Mouse (Mus musculus): ENCODE data around the gene Got2.

Gene Got2

DNA sequence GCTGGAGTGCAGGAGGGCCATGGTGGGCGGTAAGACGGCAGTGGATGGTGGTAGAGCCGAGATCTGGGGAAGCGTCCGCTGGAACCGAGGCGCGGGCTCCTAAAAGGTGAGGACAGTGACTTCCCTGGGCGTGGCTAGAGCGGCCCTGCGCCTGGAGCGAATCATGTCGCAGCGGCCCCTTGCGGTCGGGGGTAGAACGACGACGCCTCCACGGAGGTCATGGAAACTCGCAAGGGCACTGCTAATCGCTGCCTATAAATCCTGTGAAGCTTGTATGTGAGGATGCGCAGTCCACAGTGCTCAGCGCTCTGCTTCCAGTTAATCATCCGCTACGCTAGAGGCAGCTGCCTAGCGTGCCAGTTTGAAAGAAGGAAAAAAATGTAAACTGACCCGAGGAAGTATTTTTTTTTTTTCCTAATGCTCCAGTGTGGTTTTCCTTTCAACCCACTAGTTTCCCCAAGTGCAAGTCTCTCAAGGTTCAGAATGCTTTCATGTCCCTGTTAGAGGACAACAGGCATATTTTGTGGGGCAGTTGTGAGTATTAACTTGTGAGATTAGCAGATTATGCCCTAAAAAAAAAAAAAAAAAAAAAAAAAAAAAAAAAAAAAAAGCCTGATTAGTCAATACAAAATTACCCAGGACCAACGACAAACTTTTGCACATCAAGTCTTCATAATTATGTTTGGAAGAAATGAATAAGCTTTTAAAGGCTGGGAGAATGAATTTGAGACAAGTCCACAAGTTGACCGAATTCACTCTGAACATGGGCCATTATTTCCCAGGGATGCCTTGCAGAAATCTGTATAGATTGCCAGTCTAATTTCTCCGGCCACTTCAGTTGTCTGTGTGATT, at the start of gene Got2:
TSS of gene Got2 (minus strand) at position 263 of the 852 bp plus-strand sequence.
- DNase-seq, result peak; percentile 87 to 92

DNA sequence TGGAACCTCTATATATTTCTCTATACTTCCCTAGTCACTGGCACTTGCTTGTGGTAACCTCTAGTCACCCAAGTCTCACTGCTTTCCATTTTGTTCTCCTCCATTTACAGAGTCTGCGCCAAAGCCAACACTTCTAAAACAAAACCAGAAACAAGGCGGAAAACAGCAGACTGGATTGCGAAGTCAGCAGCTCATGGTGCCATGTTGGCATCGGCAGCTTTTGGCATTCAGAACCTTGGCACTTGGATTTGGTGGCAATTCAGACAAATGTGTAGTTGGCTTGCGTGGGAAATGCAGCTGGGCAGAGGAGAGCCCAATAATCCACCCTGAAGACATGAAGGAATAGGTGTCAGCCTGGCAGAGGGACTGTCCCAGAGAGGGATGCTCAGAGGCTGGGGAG, 44.5 kb upstream of the Got2 start:
- DNase-seq, result no peak

DNA sequence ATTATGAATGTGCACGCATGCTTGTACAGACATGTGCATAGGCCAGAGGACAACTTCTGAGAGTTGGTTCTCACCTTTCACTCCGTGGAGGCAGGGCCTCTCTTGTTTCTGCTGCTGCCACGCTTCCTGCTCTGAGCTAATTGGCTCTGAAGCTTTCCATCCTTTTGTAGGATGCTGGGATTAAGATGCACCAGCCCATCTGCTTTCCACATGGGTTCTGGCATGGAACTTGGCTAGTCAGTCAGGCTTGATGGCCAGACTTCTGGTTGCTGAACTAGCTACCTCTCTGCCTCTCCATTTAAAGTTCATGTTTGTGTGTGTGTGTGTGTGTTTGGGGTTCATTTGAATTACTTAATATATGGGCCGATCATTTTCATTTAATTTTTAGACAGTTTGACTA, 41.5 kb upstream of the Got2 start:
- no peak for DNase-seq

DNA sequence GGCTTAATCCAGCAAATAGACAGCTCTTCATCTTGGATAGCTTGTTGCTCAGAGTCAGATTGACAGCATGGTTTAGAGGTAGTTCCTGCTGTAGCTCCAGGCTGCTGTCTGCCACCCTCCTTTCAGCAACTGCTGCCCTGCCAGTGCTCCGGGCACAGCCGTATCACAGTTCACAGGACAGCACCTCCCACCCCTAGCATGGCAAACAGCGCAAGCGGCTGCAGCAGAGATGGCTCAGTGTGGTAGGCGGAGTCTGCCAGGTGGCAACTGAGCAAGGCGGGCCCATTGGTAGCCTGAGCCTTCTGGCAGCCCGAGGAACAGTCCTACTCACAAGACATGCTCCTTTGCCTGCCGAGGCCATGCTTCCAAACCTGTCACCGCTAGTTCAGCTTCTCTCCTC, 27.8 kb upstream of the Got2 start:
- peak; percentile 19 to 48 for DNase-seq

DNA sequence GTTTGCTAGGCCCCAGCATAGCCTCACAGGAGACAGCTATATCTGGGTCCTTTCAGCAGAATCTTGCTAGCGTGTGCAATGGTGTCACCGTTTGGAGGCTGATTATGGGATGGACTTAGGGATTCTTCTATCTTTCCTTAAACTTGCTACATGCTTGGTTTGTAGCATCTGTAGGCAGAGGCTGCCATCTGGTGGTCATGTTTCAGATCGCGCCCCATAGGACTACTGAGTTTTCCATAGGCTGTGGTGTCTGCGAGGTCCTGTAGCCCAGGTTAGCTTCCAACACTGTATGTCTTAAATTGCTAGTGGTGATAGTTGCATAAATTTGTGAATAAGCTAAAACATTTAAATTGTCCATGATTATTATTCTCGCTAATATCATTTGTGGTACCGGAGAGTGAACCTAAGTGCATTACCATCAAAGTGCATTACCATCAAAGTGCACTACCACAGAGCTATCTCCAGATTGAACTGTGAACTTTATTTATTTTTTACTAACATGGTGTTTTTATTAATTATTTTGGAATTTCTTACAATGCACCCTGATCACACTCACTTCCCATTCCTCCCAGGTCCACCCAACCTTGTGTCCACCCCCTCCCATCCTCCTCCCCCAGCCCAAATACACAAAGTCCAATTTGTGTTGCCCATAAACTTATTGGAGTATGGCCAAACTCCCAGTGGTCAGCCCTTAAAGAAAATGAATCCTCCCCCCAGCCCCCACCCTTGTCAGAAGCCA, 26.7 kb upstream of the Got2 start:
- peak; percentile 58 to 84 for DNase-seq

DNA sequence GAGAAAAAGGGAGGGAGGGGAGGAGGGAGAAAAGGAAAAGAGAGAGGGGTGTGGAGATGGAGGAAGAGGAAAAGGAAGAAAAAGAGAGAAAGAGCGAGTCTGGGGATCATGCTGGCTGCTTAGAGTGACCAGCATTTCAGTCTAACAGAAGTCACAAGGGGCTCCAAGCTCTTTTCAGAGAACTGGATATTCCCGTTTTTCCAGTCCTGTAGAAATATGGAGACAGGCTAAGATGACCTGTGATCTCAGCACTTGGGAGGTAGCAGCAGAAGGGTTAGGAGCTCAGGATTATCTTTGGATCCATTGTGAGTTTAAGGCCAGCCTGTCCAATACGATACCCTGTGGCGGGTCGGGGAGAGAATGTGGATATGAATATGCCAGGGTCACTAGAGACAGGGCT, 22.9 kb upstream of the Got2 start:
- no peak for DNase-seq

DNA sequence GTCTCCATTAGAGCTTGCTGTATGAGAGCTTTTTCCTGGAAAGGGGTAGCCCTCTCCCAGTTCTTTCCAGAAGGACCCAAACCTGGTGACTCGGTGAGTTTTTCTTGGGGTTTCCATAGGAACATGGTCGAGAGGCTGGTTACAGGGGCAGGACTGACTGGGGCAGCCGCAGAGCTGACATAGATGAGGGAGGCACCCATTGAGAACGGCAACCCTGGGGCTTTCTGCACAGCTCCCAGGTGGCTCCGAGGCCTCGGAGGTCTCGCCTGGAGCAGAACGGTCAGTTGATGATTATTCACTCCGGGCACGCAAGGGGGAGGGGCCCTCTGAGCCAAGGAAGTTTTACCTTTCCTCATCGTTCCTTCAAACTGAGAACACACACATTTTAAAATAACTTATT, 19.5 kb upstream of the Got2 start:
- no peak for DNase-seq

DNA sequence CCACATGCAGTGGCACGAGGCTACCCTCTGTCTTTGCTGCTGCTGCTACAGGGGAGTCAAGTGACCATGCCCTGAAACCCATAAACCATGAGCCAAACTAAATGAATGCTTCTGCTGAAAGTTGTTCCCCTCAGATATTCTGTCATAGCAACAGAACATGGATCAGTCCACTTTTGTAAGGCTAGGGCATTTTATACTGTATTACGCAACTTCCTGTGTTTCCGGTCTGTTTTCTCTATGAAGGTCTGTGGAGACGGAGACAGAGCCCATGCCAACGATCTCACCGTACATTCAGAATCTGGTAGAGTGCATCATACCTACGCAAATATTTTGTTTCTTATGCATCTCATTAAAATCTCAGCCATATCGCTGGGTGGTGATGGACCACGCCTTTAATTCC, 18.4 kb upstream of the Got2 start:
- no peak for DNase-seq

DNA sequence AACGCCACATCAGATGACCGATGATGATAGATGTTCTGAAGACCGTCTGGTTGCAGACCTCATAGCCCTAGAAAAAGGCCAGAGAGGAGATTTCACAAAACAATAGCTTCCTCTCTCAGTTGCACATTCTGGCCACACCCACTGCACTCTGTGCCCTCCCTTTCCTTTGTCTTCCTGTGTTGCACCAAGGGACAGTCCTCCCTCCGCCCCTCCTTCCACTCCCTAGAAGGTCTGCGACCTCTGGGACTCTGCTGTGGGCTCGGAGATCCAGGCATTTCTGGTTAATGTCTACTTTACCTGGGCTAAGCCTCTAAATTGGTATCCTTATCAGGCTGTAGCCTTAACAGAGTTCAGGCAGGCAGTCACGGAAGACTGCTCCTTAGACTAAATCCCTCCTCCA, 13.5 kb upstream of the Got2 start:
- DNase-seq, result no peak

DNA sequence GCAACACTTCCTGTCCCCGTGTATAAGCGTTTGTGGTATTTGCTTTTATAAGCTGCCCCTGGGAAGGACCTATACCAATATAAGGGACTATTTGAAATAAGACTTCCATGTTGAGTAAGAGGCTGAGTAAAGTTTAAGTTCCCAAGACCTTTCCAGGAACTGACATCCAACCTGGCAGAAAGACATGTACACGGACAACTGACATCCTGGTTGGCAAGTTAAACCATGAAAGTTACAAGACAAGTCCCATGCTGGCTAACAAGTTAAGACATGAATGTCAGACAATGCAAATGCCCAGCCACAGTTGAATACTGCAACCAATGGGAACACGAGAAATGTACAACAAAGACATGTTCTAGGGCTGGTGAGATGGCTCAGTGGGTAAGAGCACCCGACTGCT, 5.4 kb upstream of the Got2 start:
- DNase-seq, result no peak

DNA sequence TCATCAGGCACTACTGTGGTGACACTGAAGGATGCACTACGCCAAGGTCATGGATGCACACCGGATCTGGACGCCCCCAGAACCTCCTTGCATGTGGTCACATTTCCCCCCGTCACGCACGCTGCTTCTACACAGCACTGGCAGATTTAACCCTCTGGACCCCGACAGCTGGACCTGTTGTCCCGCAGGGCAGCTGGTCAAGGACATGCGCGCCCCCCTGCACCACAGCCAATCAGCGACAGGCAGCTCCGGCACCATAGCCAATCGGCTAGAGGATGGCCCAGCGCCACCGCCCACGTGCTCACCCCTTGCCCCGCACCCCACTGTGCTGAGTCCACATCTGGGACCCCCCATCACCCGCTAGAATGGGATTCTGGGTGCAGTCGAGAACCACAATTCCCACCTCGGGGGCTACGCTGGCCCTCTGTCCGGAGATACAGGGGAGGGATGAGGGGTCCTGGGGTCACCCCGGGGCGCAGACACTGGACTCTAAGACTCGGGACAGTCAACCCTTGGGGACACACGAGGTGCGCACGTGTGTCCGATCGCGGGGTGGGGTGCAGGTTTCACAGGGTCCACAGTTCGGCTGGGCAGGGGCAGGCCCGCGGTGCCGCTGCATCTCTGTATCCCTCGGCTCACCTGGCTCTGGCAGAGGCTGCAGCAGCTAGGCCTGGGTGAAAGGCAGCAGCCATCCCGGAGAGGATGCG, 616 bp downstream of the Got2 start:
- peak; percentile 87 to 88 for DNase-seq

DNA sequence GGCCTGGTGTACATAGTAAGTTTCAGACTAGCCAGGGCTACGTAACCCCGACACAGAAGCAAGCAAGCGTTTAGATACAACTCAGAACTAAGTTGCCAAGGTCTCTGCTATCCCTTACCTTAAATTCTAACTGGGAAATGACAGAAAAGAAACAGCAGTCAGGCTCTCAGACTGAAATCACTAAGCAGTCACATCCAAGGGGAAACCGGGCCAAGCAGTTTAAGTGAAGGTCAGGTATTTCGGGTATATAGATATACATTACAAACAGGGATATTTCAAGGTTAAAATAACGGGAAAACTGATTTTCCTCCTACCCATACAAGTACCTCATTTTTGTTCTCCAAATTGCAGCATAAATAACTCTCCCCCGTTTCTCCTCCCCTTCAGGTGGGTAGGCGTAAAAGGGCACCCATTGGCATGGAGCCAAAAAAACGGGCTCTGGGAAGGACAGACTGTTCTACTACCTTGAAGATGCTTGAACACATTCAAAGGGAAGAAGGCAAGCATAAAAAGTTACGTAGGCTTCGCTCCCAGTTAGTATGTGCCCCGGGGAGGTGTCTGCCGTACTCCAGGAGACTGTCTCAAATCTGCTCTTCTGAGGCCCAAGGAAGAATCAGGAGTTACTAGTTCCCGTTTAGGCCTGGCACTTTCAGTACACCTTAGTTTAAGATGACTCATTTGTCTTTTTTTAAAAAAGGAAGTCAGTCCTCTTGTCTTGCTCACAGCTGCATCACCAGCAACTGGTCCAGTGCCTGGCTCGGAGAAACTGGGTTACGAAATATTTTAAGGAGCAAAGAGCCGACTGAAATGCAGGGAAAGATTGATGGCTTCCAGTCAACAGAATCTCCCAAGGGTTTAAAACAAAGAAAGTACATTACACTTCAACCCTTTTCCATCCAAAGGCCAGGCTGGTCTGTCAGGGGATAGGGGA, 1.4 kb downstream of the Got2 start:
- peak; percentile 52 to 63 for DNase-seq

DNA sequence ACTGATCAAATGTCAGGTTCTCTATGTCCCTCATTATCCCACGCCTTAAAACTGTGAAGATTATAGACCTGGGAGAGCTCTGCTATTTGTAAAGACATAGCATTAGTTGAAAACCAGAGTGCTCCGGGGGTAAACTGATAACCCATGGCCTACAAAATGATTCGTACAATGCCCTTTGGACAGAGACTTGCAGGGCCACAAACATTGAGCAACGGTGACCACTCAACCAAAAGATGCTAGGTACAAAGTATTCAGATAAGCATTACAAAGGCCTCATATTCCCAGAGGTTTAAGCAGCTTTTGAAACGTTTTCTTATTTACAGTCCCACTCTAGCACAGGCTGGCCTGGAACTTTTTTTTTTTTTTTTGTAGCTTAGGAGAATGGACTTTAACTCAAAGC, 2.4 kb downstream of the Got2 start:
- DNase-seq, result peak; percentile 7 to 30

DNA sequence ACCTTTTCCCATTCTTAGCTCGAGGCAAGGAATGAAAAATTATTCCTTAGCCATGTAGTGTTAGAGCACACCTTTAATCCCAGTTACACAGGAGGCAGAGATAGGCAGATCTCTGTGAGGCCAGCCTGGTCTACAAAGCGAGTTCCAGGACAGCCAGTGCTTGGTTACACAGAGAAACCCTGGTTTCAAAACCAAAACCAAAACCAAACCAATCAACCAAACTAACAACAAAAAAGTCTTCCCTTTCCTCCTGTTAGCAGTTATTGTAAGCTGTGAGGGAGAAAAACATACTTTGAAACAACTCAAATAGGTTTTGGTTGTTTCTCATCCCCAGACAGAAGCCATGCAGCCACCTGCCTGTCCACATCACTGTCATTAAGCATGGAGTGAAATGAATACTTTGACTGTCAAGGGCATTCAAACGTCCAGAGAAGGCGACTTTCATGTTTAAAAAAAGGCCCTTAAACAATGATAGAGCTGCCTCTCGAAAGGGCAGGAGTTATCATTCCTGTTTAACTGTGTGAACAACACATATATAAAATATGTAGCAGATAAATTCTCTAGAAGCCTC, 3.0 kb downstream of the Got2 start:
- no peak for DNase-seq

DNA sequence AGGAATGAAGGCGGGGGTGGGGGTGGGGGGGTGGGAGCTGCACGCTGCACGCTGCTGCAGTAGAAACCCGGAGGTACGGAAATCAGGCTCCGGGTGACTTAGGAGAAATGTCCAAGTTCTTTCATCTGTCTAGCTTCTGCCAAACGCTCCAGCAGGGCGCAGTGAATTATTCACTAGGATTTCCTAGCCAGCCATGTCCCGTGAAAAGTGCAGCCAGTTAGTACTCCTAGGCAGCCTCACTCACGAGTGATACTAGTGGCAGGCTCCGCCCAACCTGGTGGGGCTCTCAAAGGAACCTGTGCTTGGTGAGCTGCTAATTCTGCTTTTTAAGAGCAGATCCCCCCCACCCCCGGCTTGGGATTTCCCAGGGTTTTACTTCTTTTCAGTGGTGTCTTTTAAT, 3.9 kb downstream of the Got2 start:
- peak; percentile 67 for DNase-seq

DNA sequence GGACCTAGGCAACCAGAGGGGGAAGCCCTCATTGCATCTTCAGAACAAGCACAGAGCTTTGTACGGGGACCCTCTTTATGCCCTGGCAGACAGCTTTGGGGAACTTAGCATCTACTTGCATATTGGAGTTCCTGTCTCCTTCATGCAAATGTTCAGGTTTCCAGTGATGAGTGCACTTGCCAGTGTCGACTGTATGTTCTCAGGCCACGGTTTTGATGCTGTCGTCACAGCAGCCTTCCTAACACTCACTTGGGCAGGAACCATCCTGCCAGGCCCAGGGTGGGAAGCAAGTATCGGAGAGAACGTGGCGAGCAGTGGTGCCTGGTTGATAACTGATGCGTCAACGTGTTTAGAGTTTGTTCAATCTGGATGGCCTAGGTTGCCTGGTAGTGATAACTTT, 6.2 kb downstream of the Got2 start:
- no peak for DNase-seq

DNA sequence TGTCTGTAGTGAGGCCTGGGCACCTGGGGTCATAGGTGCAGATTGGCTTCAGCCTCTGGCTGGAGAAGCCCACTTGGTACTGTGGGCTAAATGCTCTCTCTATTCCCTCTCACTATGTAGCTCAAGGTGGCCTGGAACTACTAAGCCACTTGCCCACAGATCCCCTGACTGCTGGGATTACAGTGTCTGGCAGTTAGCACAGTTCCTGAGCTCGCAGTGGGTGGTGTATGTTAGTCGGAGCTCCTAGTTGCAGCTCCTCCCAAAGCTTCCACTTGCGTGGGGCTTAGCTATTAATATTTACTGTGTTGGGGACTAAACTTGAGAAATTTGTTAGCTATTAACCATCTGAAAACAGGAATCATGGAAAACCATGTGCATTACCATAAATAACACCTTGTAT, 6.8 kb downstream of the Got2 start:
- DNase-seq, result peak; percentile 22 to 23

DNA sequence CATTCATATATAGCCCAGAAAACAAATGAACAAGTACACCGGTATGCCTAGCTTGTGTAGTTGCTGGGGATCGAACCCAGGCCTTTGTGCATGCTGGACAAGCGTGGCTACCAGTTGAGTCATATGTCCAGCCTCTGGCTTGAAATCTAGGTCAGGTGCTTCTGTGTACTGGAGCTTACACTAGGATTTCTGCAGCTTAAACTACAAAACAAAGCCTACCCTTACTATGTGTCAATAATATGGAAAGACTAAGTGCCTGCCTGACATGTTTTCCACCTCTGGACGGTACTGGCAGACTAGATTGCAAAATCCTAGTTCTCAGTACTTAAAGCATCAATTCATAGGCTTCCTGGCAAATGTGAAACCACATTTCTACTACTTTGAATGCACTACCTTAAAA, 8.5 kb downstream of the Got2 start:
- DNase-seq, result no peak

DNA sequence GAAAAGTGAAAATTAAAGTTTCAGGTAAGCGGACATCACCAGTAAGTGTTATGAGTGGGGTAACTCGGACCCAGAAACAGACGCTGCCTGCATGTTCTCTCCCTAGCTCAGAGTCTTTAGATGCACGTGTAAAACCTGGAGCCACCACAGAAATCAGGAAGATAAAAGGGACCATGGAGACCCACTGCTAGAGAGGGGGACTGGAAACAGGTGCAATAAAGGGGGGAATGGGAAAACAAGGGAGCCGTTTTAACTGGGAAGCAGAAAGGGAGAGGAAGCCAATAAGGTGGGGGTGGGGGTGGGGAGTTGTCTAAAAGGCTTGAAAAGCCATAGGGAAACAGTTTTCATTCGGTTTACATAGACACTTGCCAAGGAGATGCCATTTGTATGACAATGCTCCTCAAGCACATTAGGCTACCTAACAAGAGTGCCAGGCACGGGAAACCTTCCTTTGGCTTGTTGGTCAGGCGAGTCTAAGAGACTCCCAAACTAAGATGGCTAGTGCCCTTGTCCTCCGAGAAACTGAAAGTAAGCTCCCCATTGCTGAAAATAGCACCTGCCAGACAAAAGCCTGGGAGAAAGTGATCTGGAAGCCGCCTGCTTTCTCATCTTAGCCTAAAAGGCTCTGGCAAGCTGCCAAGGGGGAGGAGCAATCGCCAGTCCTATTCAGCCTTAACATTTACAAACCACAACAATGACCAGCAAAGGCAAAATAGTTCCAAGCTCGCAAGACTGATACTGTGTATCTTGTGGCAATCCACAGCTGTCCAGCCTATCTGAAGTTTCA, 10.0 kb downstream of the Got2 start:
- DNase-seq, result peak; percentile 37 to 71

DNA sequence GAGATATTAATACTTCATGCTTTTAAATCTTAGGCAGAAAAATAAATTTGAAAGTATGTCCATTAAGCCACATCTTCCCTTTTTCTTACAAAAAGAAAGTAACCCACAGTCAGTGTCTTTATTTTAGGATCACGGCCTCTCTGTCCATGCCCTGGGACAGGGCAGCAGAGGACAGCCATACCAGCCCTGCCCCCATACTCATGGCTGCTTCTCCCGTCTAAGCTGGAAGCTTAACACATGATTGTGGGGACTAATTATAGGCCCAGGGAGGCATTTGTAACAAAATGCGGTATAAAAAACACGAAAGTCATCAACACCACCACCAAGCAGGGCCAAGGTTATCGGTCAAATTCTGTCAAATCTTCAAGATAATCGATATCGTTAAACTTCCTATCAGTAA, 13.1 kb downstream of the Got2 start:
- DNase-seq, result no peak

DNA sequence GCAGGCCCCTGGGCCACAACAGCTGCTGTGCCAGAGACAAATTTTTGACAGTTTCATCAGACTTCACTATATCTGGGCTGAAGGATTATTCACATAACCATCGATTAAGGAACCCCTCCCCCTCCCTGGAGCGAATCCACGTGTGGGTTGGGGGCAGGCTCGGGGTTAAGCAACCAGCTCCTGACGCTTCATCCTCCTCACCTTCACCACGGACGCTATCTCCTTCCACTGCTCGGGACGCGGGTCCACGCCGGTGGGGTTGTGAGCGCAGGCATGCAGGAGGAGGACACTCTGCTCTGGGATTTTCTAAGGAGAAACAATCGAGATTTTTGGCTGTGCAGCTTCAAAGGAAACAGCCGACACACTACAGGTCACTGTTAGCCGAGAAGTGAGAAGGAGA, 16.7 kb downstream of the Got2 start:
- DNase-seq, result no peak
